7 mouse cellular contexts compared by ENCODE assay signal in genomic region chr8:107114150-107115007, GRCm38 (mm10). TPM values are rescaled to one million over a fixed set of nuclear protein-coding genes. Genes with fewer than 3 reads are reported as not detected.
A peak's percentile ranks its signal among the peaks of the same experiment; 100 is the strongest.
DNase-seq lines count a peak whose midpoint lies in the region; ATAC-seq lines count a peak whose summit lies in the region.

No protein-coding gene starts in this region.

- WGBS in liver, embryonic 11.5 days, result 39% methylated on average over 19 of the region's 19 CpGs
- WGBS in lung, embryonic 16.5 days, result 32% methylated on average over 19 of the region's 19 CpGs

- no peaks in the 10 kb centered on the region for H3K27me3 ChIP-seq in liver, embryonic 11.5 days (replicated peaks; ENCODE audit: control insufficient read depth, insufficient read depth, low read length)
- H3K27me3 ChIP-seq in lung, embryonic 16.5 days (ENCODE audit: control insufficient read depth, insufficient read depth, low read depth, low read length), result no peaks in the 10 kb centered on the region

- no peak for DNase-seq in liver, embryonic 11.5 days (ENCODE audit: low spot score)
- no peak for DNase-seq in liver
- no peak for DNase-seq in urinary bladder, postnatal 25 days (ENCODE audit: low spot score)

- no peak overlapping the region for H3K27ac ChIP-seq in liver, embryonic 11.5 days (ENCODE audit: low read depth, low read length)
- H3K27ac ChIP-seq in lung, embryonic 16.5 days (ENCODE audit: low read length), result no peak overlapping the region

- peak; percentile 44; the same call in 1 of the 2 replicates for ATAC-seq in liver, embryonic 11.5 days (replicated peaks; ENCODE audit: low FRiP score)
- peak; percentile 43 for ATAC-seq in activated CD4-positive, CD25-positive, alpha-beta regulatory T cell, adult 4 months
- peak; percentile 17 to 58; a peak in 3 of 4 replicates for ATAC-seq in hematopoietic stem cell, adult 5-6 weeks (replicated peaks in 1 of 2; ENCODE audit: insufficient read depth in 1 of 2, low FRiP score in 2 of 2, low TSS enrichment in 1 of 2, low read depth in 1 of 2, poor library complexity in 2 of 2, severe bottlenecking in 2 of 2)
- ATAC-seq in lung, embryonic 16.5 days (ENCODE audit: low read depth), result no peak
- no peak for ATAC-seq in erythroid progenitor cell, adult 5-6 weeks (replicated peaks; ENCODE audit: low FRiP score, poor library complexity, severe bottlenecking)

- H3K4me1 ChIP-seq in liver, embryonic 11.5 days (replicated peaks; ENCODE audit: control insufficient read depth, insufficient read depth, low read length), result peaks cover 11% of the 10 kb centered on the region
- H3K4me1 ChIP-seq in lung, embryonic 16.5 days (replicated peaks; ENCODE audit: control insufficient read depth, insufficient read depth, low read length), result peaks cover 11% of the 10 kb centered on the region

- H3K4me2 ChIP-seq in liver, embryonic 11.5 days, result peak overlapping the region; percentile 35
- peak overlapping the region; percentile 1; the same call in 1 of the 2 replicates for H3K4me2 ChIP-seq in lung, embryonic 16.5 days (ENCODE audit: low read depth, low read length)

- H3K4me3 ChIP-seq in liver, embryonic 11.5 days (ENCODE audit: low read depth, low read length), result no peak overlapping the region
- no peak overlapping the region for H3K4me3 ChIP-seq in lung, embryonic 16.5 days (ENCODE audit: low read length)

- H3K9me3 ChIP-seq in liver, embryonic 11.5 days (ENCODE audit: control insufficient read depth, low read length), result no peaks in the 10 kb centered on the region
- H3K9me3 ChIP-seq in lung, embryonic 16.5 days (ENCODE audit: control insufficient read depth, low read length), result no peaks in the 10 kb centered on the region

- no peaks in the 10 kb centered on the region for H3K36me3 ChIP-seq in liver, embryonic 11.5 days (ENCODE audit: control insufficient read depth, insufficient read depth, low read length)
- H3K36me3 ChIP-seq in lung, embryonic 16.5 days (ENCODE audit: control insufficient read depth, insufficient read depth, low read length), result no peaks in the 10 kb centered on the region

- no peak overlapping the region for H3K9ac ChIP-seq in liver, embryonic 11.5 days (ENCODE audit: low read depth, low read length)
- H3K9ac ChIP-seq in lung, embryonic 16.5 days (ENCODE audit: low read length), result peak overlapping the region; percentile 17; the same call in 1 of the 2 replicates

RNA-seq across cellular contexts. Expression of gene Terf2, which starts 18.0 kb away (rescaled TPM):
- polyA plus RNA-seq in liver, embryonic 11.5 days (2014; fragmentation: Nextera tagmentation; extraction: Ambion mirVana), result 8.7 and 11.3 TPM in 2 replicates
- 10 to 100 TPM; 11.2 TPM for polyA plus RNA-seq in activated CD4-positive, CD25-positive, alpha-beta regulatory T cell, adult 4 months (2017; shearing (Covaris generic))
- 47.8 and 54.0 TPM in 2 replicates for total RNA-seq in hematopoietic stem cell, adult 5-6 weeks (2017)
- 16.8 and 18.4 TPM in 2 replicates for polyA plus RNA-seq in lung, embryonic 16.5 days (2015; fragmentation: Nextera tagmentation; extraction: Ambion mirVana)
- total RNA-seq in erythroid progenitor cell, adult 5-6 weeks (2015; ENCODE audit: low replicate concordance), result 28.1 and 33.5 TPM in 2 replicates
- total RNA-seq in erythroid progenitor cell, adult 5-6 weeks (2017; ENCODE audit: low replicate concordance), result 22.2 and 30.9 TPM in 2 replicates

RNA-seq across cellular contexts. Expression of gene Cyb5b, which starts 36.1 kb away (rescaled TPM):
- 77.1 and 85.4 TPM in 2 replicates for polyA plus RNA-seq in liver, embryonic 11.5 days (2014; fragmentation: Nextera tagmentation; extraction: Ambion mirVana)
- polyA plus RNA-seq in activated CD4-positive, CD25-positive, alpha-beta regulatory T cell, adult 4 months (2017; shearing (Covaris generic)), result 10 to 100 TPM; 36.6 to 37.2 TPM
- total RNA-seq in hematopoietic stem cell, adult 5-6 weeks (2017), result 68.0 and 68.2 TPM in 2 replicates
- 76.5 and 84.0 TPM in 2 replicates for polyA plus RNA-seq in lung, embryonic 16.5 days (2015; fragmentation: Nextera tagmentation; extraction: Ambion mirVana)
- 16.8 and 19.5 TPM in 2 replicates for total RNA-seq in erythroid progenitor cell, adult 5-6 weeks (2015; ENCODE audit: low replicate concordance)
- total RNA-seq in erythroid progenitor cell, adult 5-6 weeks (2017; ENCODE audit: low replicate concordance), result 6.8 and 7.4 TPM in 2 replicates

RNA-seq across cellular contexts. Expression of gene Tmed6, which starts 48.9 kb away (rescaled TPM):
- 4.8 and 5.9 TPM in 2 replicates for polyA plus RNA-seq in liver, embryonic 11.5 days (2014; fragmentation: Nextera tagmentation; extraction: Ambion mirVana)
- not detected for polyA plus RNA-seq in activated CD4-positive, CD25-positive, alpha-beta regulatory T cell, adult 4 months (2017; shearing (Covaris generic))
- total RNA-seq in hematopoietic stem cell, adult 5-6 weeks (2017), result not detected in 2 replicates
- 1.7 and 1.9 TPM in 2 replicates for polyA plus RNA-seq in lung, embryonic 16.5 days (2015; fragmentation: Nextera tagmentation; extraction: Ambion mirVana)
- not detected in 2 replicates for total RNA-seq in erythroid progenitor cell, adult 5-6 weeks (2015; ENCODE audit: low replicate concordance)
- total RNA-seq in erythroid progenitor cell, adult 5-6 weeks (2017; ENCODE audit: low replicate concordance), result not detected in 2 replicates

RNA-seq across cellular contexts. Expression of gene Nip7, which starts 57.7 kb away (rescaled TPM):
- polyA plus RNA-seq in liver, embryonic 11.5 days (2014; fragmentation: Nextera tagmentation; extraction: Ambion mirVana), result 131 and 132 TPM in 2 replicates
- 10 to 100 TPM; 67.9 to 87.2 TPM for polyA plus RNA-seq in activated CD4-positive, CD25-positive, alpha-beta regulatory T cell, adult 4 months (2017; shearing (Covaris generic))
- 22.2 and 32.5 TPM in 2 replicates for total RNA-seq in hematopoietic stem cell, adult 5-6 weeks (2017)
- polyA plus RNA-seq in lung, embryonic 16.5 days (2015; fragmentation: Nextera tagmentation; extraction: Ambion mirVana), result 68.6 and 75.3 TPM in 2 replicates
- 12.2 and 16.2 TPM in 2 replicates for total RNA-seq in erythroid progenitor cell, adult 5-6 weeks (2015; ENCODE audit: low replicate concordance)
- 5.4 and 7.9 TPM in 2 replicates for total RNA-seq in erythroid progenitor cell, adult 5-6 weeks (2017; ENCODE audit: low replicate concordance)

RNA-seq across cellular contexts. Expression of gene Cog8, which starts 57.9 kb away (rescaled TPM):
- 40.4 and 40.6 TPM in 2 replicates for polyA plus RNA-seq in liver, embryonic 11.5 days (2014; fragmentation: Nextera tagmentation; extraction: Ambion mirVana)
- 10 to 100 TPM; 10.8 to 11.4 TPM for polyA plus RNA-seq in activated CD4-positive, CD25-positive, alpha-beta regulatory T cell, adult 4 months (2017; shearing (Covaris generic))
- total RNA-seq in hematopoietic stem cell, adult 5-6 weeks (2017), result 15.0 and 20.8 TPM in 2 replicates
- polyA plus RNA-seq in lung, embryonic 16.5 days (2015; fragmentation: Nextera tagmentation; extraction: Ambion mirVana), result 28.6 and 29.6 TPM in 2 replicates
- 7.1 and 25.9 TPM in 2 replicates for total RNA-seq in erythroid progenitor cell, adult 5-6 weeks (2015; ENCODE audit: low replicate concordance)
- 7.3 and 12.5 TPM in 2 replicates for total RNA-seq in erythroid progenitor cell, adult 5-6 weeks (2017; ENCODE audit: low replicate concordance)

Comparison
In these comparisons a context has a peak if more than half of its experiments do, and no peak if none do; other contexts are left out.
1. ATAC-seq: peak in liver, embryonic 11.5 days (single experiment), activated CD4-positive, CD25-positive, alpha-beta regulatory T cell, adult 4 months (single experiment) and hematopoietic stem cell, adult 5-6 weeks (2 of 2); none in lung, embryonic 16.5 days (single experiment) and erythroid progenitor cell, adult 5-6 weeks (single experiment).